Mouse (Mus musculus) heart, adult 18-20 months (tissue): ENCODE measurements around the gene Rbm33. TPM values are rescaled to one million over a fixed set of nuclear protein-coding genes. Genes with fewer than 3 reads are reported as not detected.
A peak's percentile ranks its signal among the peaks of the same experiment; 100 is the strongest.

Experiments used
- DNase-seq, 2 experiments: peaks; one replicate each; pipeline ENCODE4 v3.0.0; 2021 to 2022; ENCODE audit warnings: mixed read lengths in 1 of 2
- long read RNA-seq, 2 experiments: library from polyadenylated mRNA; stranded (forward); transcript quantifications; one replicate each; pipeline ENCODE4 v2.0.0; 2021
- total RNA-seq, 2 experiments: library from RNA; stranded (reverse); gene quantifications; 2 replicates each; pipeline ENCODE4 v1.2.3; 2021

Gene Rbm33
- total RNA-seq = 10 to 100 TPM; 36.0 to 43.0 TPM
- long read RNA-seq, experiment 1, transcript Rbm33-201 (7 exons, 3,955 nt) = major isoform, 11 of 22 reads
- long read RNA-seq, experiment 1, partial matches to known transcripts = 4 of 22 reads
- long read RNA-seq, experiment 1, other reads (novel, unspliced or antisense) = 5 of 22 reads
- long read RNA-seq, experiment 2, transcript Rbm33-203 (6 exons, 1,032 nt) = major isoform, 5 of 14 reads
- long read RNA-seq, experiment 2, partial matches to known transcripts = 1 of 14 reads
- long read RNA-seq, experiment 2, other reads (novel, unspliced or antisense) = 5 of 14 reads

DNA sequence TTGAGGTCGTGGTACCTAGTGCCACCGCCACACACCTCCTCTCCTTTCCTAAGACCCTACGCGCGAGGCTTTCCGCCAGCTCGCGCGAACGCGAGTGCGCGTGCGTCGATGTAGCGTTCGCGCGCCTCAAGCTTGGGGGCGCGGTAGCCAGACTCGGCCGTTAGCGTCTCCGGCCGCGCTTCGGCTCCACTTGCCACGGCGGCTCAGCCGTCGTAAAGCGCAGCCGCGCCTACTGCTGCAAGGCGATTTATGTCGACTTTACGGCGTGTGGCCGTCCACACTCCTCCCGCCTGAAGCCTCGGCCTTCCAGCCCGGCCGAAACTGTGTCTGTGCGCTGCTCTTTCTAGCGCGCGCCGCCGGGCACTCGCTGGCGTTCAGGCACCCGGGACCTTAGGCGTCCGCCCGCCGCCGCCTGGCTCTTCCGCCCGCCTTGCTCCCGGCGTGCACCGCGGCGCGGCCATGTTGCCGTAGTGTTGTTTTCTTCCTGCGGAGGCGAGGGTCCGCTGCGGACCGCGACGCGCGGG, at the start of gene Rbm33:
TSS of gene Rbm33 (plus strand) at position 400 of the 524 bp plus-strand sequence.
- peak; percentile 90 to 93 for DNase-seq

DNA sequence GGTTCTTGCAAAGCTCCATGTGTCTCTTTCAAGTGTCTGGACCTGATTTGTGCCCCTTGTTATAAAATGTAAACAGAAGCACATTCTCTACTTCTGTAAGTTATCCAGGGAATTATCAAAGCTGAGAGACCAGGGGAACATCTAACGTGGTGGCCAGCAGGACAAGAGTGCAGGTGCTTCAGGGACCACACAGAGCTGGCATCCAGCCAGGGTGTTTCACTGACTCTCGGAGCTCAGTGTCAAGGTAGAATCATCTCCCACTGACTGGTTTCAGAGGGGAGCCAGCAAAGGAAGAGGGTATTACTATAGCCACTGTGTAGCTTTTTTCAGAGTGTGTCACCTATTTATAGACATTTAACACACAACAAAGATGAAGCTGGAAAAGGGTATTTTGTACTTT, 49.3 kb upstream of the Rbm33 start:
- DNase-seq = no peak

DNA sequence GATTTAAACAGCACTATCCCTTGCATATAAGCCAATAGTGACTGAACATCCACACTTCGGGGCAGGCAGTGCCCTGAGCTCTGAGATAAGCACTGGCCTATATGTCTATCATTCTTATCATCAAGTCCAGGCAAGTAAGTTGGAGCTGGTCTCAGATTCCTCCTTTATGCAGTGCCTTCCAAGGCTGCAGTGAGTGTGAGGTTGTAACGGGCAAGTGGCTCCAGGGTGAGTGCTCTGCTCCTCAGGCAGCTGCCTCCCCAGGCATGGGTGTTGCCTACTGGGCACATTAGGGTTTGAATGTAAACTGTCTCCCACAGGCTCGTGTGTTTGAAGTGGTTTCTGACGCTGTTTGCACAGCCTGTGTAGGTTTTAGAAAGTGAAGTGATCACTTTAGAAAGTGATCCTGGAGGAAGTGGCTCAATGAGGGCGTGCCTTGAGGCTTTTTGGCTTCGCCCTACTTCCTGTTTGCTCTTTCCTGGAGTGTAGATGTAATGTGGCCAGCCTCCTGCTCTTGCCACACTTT, 47.4 kb upstream of the Rbm33 start:
- DNase-seq = peak; percentile 8 to 29

DNA sequence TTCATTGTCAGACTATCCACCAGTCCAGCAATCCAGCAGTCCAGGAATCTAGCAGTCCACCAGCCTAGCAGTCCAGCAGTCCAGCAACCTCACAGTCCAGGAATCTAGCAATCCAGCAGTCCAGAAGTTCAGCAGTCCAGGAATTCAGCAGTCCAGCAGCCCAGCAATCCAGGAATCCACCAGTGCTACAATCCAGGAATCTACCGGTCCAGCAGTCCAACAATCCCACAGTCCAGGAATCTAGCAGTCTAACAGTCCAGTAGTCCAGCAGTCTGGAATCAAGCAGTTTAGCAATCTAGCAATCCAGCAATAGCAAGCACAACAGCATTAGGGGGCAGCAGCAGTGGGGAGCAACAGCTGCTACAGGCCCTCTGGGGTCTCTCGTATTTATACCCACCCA, 44.1 kb upstream of the Rbm33 start:
- no peak for DNase-seq

DNA sequence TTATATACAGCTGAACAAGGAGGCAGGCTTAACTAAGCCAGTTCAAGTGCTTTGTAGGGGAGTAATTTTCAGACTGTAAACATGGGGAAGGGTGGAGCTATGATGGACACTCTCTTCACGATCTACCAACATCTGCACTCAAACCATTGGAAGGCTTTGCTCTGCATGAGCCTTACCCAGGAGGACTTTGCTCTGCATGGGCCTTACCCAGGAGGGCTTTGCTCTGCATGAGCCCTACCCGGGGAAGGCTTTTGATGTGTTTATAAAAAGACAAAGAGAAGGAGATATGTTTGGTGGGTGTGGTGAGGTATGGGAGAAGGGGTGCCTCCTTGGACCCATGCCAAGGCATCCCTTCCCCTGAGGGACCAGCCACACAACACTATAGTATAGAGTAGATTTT, 39.6 kb upstream of the Rbm33 start:
- DNase-seq = no peak

DNA sequence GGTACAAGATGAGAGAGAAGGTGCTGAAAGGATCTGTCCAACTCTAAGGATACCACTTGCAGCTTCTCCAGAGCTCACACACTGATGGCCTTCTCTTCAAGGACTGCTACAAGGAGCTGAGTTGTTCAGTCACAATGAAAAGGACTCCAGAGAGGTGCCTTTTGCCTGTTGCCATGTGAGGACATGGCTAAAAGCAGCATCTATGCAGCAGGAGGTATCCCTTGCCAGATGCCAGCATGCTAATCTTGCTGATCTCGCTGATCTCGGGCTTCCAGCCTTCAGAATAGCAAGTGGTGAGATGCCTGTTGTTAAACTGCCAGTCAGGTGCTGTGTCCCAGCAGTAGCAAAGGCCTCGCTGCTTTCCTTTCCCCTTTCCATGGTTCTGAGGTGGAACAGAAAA, 27.8 kb upstream of the Rbm33 start:
- no peak for DNase-seq

DNA sequence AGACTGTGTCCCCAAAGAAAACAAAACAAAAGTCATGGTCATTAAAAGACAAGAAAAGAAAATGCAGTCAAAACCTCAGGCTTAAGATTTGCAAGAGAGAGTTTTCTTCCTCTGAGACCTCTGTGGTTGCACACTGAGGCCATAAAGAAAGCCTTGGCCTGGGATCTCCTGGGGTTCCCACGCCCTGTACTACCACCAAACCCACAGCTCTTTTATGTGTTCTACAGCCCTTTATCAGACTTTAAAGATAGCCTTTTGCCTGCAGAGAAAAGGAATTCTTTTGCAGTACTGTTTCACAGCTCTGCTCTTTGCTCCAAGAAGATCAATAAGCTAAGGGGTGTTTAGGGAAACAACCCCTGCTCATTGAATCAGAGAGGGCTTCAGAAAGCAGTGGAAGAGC, 26.3 kb upstream of the Rbm33 start:
- no peak for DNase-seq

DNA sequence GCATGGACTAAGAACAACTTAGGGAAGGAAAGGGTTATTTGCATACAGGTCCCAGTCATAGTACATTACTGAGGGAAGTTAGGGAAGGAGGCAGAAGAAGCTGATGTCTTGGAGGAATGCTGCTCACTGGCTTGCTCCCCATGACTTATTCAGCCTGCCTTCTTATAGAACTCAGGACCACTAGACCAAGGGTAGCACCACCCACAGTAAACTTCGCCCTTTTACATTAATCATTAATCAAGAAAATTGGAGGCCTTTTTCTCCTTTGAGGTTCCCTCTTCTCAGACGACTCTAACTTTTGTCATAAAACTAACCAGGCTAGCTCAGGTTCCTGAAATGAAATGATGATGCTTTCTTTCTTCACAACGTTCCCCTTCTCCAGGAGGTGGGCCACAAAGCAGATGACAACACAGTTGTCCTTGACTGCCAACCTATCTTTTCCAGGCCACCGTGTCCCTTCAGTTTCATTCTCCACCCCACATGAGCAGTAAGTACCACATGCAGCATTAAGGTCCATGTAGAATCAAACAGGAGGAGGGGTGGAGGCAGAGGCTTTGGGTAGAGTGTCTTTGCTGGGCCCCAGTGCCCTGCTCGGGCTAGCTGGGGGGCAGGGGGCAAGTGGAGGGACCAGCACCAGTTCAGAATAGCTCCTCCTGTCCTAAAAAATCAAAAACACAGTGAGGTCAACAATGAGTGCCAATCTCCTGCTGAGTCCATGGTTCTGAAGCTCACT, 25.6 kb upstream of the Rbm33 start:
- DNase-seq = no peak

DNA sequence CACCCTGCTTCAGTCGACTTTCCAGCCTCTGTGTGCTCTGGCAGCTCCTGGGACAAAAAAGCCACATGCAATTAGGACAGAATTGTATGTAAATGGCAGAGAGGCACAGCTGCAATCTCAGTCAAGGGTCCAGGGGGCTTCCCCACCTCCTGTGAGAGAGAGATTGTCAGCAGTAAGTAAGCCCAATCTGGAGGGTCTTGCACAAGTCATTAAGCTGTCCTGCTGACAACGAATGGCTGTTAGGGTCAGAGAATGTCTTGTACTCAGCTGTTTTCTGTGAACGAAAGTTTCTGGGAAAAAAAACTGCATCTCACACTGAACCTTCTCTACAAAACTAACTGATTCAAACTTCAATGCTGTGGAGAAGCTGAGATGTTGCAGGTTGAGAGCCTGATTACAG, 24.6 kb upstream of the Rbm33 start:
- DNase-seq = no peak

DNA sequence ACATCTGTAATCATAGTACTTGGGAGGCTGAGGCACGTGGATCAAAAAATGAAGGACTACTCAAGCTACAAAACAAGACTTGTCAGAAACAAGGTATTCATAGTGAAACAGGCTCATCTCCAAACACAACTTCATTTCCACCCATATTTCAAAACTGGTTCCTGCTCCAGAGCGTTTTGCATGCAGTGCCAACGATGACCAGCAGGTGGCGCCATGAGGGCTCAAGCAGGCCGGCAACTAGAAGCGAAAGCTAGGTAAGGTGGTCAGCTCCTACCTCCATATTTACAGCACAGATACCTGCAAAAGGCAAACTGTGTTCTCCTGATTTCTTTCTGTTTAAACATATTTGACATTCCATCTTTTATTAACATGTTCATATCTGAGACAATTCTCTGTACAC, 22.9 kb upstream of the Rbm33 start:
- DNase-seq = peak; percentile 68 to 94

DNA sequence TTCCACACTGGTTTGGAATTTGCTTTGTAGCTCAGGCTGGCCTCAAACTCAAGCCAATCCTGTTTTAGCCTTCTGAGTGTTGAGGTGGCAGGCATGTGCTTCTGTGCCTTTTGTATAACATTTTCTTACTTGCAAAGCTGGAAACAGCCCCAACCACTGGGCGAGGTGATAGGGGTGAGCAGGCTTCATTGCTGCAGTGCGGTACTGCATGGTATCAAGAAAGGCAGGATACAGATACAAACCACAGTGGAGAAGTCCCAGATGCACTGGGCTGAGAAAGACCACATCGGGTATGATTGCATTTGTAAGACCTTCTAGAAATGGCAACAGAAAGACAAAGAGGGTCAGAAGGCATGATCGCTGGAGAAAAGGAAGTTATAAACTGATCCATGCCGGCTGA, 18.8 kb upstream of the Rbm33 start:
- DNase-seq = no peak

DNA sequence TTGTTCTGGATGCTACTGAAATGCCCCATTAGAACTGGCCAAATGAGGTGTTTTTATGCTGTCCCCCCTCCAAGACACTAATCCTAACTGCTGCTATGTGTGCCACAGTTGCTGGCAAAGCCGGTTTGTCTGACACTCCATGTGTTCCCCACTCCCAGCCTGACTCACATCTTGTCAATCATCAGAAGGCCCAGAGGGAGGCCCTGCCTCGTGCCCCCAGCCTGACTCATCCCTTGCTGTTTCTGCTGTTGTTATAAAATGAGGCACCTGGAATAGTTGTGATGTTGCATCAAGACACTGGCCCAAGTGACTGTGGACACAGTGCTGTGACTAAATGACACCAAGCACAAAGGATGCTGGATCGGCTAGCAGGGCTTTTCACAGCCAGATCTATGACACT, 18.2 kb upstream of the Rbm33 start:
- DNase-seq = no peak

DNA sequence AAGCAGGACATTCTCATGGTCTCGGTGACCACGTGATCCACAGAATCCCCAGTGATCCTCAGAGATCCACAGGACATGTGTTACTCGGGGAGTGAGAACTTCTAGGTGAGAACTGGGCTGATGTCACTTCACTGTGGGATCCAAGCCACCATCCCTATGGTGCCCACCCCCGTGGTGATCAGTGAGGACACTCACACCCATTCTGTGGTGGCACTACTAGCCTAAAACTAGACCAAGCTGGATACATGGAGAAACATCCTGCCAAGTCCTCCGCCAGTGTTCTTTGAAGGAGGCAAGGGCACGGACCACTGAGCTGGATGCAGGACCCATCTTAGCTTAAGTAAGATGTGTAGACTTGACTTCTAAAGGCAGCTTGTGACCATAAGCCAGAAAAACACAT, 17.6 kb upstream of the Rbm33 start:
- DNase-seq = no peak

DNA sequence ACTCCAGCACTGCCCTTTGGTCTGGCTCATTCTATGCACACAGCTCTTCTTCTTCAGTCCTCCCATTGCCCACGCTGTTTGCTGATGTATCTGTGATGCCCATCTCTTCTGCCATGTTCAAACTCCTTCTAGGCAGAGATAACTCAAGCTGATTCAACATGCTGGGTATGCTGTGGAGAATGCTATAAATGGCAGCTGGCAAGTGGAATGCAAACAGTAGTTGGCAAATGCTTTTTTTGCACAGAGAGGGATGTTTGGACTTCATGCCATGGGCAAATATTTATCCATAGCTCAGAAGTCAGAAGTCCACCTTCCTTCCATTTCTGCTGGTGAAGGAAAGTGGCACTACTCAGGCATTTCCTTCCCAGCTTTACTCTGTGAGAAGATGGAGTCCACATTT, 14.2 kb upstream of the Rbm33 start:
- no peak for DNase-seq

DNA sequence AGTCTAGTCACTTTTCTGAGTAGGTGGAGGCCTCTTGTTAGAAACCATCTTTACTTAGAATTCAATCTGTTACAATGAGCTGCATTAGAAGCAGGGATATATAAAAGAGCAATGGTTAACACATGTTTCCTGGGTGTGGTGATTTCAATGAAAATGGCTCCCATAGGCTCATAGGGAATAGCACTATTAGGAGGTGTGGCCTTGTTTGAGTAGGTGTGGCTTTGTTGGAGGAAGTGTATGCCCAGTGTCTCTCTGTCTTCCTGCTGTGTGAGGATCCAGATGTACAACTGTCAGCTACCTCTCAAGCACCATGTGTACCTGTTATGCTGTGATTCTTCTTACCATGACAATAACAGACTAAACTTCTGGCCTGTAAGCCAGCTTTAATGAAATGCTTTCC, 12.4 kb upstream of the Rbm33 start:
- DNase-seq = no peak

DNA sequence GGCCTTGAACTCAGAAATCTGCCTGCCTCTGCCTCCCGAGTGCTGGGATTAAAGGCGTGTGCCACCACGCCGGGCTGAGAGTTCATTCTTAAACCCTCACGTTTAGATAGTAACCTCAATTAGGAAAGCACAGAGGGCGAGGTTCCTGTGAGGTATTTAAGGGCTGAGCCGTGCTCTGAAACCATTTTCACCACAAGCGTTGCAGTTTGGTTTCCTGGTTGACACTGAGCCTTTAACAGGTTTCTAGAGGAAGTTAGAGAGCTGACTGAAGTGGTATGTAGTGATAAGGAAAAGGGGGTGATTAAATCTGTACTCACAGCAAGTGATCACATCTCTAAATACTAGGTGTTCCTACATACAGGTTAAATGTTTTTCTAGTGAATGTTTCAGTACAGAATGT, 1.4 kb upstream of the Rbm33 start:
- DNase-seq = peak in 1 of 2 experiments; percentile 2

DNA sequence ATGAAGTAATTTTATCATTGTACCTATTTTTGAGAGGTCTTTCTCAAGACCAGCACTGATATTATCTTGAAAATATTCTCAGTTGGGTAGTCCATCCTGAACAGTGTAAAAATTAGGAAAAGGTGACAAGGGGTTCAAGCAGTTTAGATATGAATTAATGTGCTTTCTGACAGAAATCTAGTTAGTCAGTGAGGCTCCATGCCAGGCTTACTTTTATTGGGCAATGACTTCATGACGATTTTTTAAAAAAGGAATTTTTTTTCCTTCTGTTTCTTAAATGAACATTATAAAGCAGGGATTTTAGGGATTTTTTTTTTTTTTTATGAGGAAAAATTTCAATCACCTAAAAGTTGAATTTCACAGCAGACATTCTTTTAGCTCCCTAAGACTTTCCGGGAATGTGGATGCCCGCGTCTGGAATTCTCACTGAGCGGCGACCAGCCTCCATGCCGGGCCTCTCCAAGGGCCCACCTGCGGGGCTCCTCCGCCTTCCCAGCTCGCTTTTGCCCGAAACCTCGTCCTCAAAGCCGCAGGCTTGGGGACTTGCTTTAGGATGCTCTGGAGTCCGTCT, 685 bp upstream of the Rbm33 start:
- DNase-seq = no peak

DNA sequence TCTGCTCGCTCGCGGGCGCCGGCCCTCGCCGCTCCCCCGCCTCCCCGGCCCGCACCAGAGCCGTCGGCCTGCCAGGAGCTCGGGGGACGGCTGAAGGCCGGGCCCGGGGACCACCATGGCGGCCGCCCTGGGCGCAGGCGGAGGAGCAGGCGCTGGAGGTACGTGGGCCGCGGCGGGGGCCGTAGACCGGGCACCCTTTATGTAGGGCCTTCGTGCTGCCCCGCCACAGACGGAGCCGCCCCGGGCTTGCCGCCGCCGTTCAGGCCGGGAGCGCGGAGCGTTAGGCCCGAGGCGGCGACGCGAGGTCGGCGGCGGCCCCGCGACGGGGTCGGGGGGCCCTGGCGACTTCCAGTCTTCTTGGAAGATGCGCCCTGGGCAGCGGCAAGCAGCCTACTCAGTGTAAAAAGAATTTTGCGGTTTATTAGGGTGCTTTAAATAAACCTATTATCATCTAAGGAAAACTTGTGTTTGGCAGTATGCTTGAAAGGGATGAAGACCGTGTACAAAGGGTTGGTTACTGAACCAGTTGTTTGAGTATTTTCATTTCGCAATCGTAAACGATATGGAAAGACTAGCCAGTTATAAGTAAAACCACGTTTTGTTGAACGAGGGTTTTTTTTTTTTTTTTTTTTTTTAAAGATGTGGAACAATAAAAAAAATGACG, 464 bp downstream of the Rbm33 start:
- no peak for DNase-seq

DNA sequence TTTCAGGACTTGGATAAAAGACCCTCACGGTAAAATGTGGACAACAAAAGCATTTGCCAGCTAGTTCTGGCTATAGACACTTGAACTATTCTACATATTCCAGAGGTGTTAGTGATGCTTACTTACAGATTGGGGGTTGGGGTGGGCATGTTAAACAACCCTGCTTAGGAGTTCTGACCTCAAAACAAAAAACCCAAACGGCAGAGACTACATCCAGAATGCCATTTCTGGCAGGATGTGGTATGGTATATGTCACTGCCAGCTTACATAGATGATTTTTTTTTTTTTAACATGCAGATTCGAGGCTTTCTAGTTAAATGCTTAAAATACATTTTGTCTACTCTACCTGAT, 971 bp downstream of the Rbm33 start:
- DNase-seq = no peak

DNA sequence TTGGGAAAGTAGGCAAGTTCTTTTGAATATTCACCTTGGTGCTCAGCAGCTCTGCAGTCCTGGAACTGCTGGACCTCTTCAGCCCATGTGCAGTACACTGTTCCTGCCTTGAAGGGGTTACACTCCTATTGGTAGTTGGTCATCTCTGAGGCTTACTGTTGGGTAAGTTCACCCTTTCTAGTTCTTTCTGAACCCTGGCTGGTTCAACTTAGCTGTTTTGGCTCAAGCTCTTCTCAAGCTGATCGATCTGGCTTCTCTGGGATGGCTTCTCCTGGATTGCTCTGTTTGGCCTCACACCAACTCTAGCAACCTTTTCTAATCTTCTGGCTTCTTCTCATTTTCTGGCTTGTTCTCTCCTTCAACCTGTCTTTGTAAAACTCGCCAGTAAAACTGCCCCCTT, 1.8 kb downstream of the Rbm33 start:
- DNase-seq = no peak

DNA sequence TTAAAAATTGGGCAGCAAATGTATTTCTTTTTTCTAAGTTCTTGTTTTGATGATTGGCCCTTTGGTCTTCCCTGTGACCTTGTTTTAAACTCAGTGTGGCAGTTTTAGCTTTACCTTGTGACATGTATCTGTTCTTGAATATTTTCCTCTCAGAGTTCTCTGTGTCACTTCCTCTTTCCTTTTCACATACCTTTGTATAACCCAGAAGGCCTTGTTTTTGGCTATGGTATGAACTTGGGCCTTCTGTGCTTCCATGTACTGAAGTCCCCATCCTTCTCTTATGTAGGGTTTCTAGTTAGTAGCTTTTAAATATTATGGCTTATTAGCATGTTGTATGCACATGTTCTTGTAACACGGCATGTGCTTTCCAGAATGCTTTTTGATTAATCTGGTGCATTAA, 4.8 kb downstream of the Rbm33 start:
- DNase-seq = no peak

DNA sequence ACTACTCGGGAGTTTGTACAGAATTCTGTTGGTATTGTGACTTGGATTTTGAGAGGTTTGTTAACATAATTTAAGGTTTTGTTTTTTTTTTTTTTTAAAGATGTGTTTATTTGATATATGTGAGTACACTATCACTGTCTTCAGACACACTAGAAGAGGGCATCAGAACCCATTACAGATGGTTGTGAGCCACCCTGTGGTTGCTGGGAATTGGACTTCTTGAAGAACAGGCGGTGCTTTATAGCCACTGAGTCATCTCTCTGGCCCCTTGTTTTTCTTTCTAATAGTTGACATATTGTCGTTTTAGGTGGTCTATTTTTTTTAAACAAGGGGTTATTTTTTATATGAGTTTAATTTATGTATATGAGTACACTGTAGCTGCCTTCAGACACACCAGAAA, 5.3 kb downstream of the Rbm33 start:
- DNase-seq = no peak

DNA sequence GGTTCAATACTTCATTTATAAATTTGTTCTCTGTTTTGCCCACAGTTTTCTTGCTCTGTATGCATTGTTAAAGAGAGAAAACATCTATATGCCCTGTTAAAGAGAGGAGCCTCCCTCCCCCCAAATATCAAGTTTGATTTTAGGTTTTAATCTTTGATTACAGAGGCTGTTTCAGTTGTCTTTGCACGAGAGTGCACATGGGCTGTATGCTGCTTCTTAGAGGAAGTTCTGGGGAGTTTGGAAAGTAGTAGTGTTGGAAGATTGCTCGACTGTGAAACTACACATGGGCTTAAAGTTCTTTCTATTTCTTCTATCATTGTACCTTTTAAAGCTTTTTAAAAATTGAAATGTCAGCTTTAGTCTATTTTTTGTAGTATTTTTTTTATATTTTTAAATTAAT, 6.9 kb downstream of the Rbm33 start:
- no peak for DNase-seq
